In the genomic region with DNA sequence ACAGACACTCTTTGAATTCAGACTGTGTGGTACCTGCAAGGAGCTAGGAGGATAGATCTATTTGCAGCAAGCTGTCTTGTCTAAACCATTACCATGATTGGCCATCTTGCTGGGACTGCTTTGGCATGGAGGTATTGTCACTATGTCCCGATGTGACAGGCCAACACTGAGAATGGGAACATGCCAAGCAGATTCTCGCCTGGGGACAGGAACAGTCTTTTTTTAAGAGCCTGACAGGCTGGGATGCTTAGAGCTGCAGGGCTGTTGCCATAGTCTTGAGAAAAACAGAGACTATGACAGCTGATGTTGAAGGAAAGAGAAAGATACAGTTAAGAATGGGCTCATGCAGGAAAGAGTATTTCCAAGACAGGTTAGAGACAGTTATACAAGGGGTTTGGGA, we compare ENCODE assay signal across 26 mouse cellular contexts.
DNase-seq lines count a peak whose midpoint lies in the region; ATAC-seq and TF ChIP-seq lines count a peak whose summit lies in the region.
"Had no signal": no experiment of that assay in that cellular context is flagged by ENCODE, and none has a peak within 500 bp of the region (broad histone marks: within the 10 kb centered on the region; RNA-seq: fewer than 3 reads in every experiment).

No protein-coding gene starts in this region.

- TF ChIP-seq CTCF in hindbrain, postnatal 0 days (IDR thresholded peaks at IDR 0.05; ENCODE audit: low read depth): no peak
- TF ChIP-seq CTCF in cerebellum, adult 2 months (IDR thresholded peaks at IDR 0.05; ENCODE audit: borderline replicate concordance, insufficient read depth, low read depth, low read length): no peak

- H3K4me2 ChIP-seq in hindbrain, postnatal 0 days (ENCODE audit: low read depth, low read length): no peak overlapping the region
- no peak overlapping the region for H3K4me2 ChIP-seq in hindbrain, embryonic 16.5 days (ENCODE audit: low read length)
- no peak overlapping the region for H3K4me2 ChIP-seq in neural tube, embryonic 15.5 days
- H3K4me2 ChIP-seq: embryonic facial prominence, embryonic 12.5 days; forebrain, embryonic 15.5 days; heart, embryonic 13.5 days; hindbrain, embryonic 14.5 days; kidney, embryonic 15.5 days; limb, embryonic 15.5 days; lung, embryonic 14.5 days; midbrain, embryonic 15.5 days; stomach, embryonic 15.5 days had no signal

- intact Hi-C loops in gastrocnemius, postnatal 14 days (cut with DNase I; ENCODE audit: low total_unique reads): no loop called here

- ATAC-seq in hindbrain, postnatal 0 days: 0 out of 2 replicates have a peak, but pooled peaks have one; percentile 35
- no peak for ATAC-seq in hindbrain, embryonic 16.5 days
- ATAC-seq in neural tube, embryonic 15.5 days (ENCODE audit: low FRiP score): no peak
- ATAC-seq: CD4-positive, CD25-positive, alpha-beta regulatory T cell, adult 4 months; forebrain, embryonic 15.5 days; midbrain, embryonic 15.5 days had no signal

- no peak overlapping the region for H3K9ac ChIP-seq in hindbrain, postnatal 0 days (replicated peaks; ENCODE audit: low read length)
- H3K9ac ChIP-seq in hindbrain, embryonic 16.5 days (ENCODE audit: low read depth, low read length): no peak overlapping the region
- H3K9ac ChIP-seq in neural tube, embryonic 15.5 days (replicated peaks): no peak overlapping the region
- H3K9ac ChIP-seq: embryonic facial prominence, embryonic 12.5 days; forebrain, embryonic 15.5 days; heart, embryonic 13.5 days; hindbrain, embryonic 14.5 days; kidney, embryonic 15.5 days; limb, embryonic 15.5 days; liver, embryonic 14.5 days; lung, embryonic 14.5 days; midbrain, embryonic 15.5 days; stomach, embryonic 15.5 days had no signal

- H3K36me3 ChIP-seq in hindbrain, postnatal 0 days (ENCODE audit: insufficient read depth, low read length): no peaks in the 10 kb centered on the region
- H3K36me3 ChIP-seq in hindbrain, embryonic 16.5 days (ENCODE audit: control insufficient read depth, insufficient read depth, low read length): no peaks in the 10 kb centered on the region
- no peaks in the 10 kb centered on the region for H3K36me3 ChIP-seq in neural tube, embryonic 15.5 days
- H3K36me3 ChIP-seq: embryonic facial prominence, embryonic 12.5 days; forebrain, embryonic 15.5 days; heart, embryonic 13.5 days; kidney, embryonic 15.5 days; limb, embryonic 10.5 days; limb, embryonic 15.5 days; midbrain, embryonic 15.5 days; stomach, embryonic 15.5 days had no signal

- H3K27ac ChIP-seq in hindbrain, postnatal 0 days: no peak overlapping the region
- no peak overlapping the region for H3K27ac ChIP-seq in hindbrain, embryonic 16.5 days (ENCODE audit: low read depth, low read length)
- no peak overlapping the region for H3K27ac ChIP-seq in cerebellum, adult 2 months (ENCODE audit: insufficient read depth, low read length)
- no peak overlapping the region for H3K27ac ChIP-seq in neural tube, embryonic 15.5 days (replicated peaks)
- H3K27ac ChIP-seq: embryonic facial prominence, embryonic 12.5 days; forebrain, embryonic 15.5 days; heart, embryonic 13.5 days; hindbrain, embryonic 14.5 days; kidney, embryonic 15.5 days; limb, embryonic 10.5 days; limb, embryonic 15.5 days; liver, embryonic 14.5 days; midbrain, embryonic 15.5 days; stomach, embryonic 15.5 days had no signal

- no peaks in the 10 kb centered on the region for H3K9me3 ChIP-seq in hindbrain, postnatal 0 days (ENCODE audit: low read length)
- H3K9me3 ChIP-seq in hindbrain, embryonic 16.5 days (ENCODE audit: control insufficient read depth, low read length): no peaks in the 10 kb centered on the region
- H3K9me3 ChIP-seq in neural tube, embryonic 15.5 days (replicated peaks): no peaks in the 10 kb centered on the region
- H3K9me3 ChIP-seq: embryonic facial prominence, embryonic 12.5 days; forebrain, embryonic 15.5 days; heart, embryonic 13.5 days; kidney, embryonic 15.5 days; limb, embryonic 10.5 days; limb, embryonic 15.5 days; midbrain, embryonic 15.5 days; stomach, embryonic 15.5 days had no signal

- no peak overlapping the region for H3K4me3 ChIP-seq in hindbrain, postnatal 0 days (ENCODE audit: low read length)
- H3K4me3 ChIP-seq in hindbrain, embryonic 16.5 days (ENCODE audit: low read length): no peak overlapping the region
- no peak overlapping the region for H3K4me3 ChIP-seq in cerebellum, adult 2 months (replicated peaks; ENCODE audit: insufficient read depth, low read depth, low read length)
- H3K4me3 ChIP-seq in neural tube, embryonic 15.5 days (replicated peaks): no peak overlapping the region
- H3K4me3 ChIP-seq: embryonic facial prominence, embryonic 12.5 days; forebrain, embryonic 15.5 days; heart, embryonic 13.5 days; kidney, embryonic 15.5 days; limb, embryonic 10.5 days; limb, embryonic 15.5 days; midbrain, embryonic 15.5 days; stomach, embryonic 15.5 days had no signal

- H3K4me1 ChIP-seq in hindbrain, postnatal 0 days (ENCODE audit: insufficient read depth, low read length): no peaks in the 10 kb centered on the region; the same call in 1 of the 2 replicates
- H3K4me1 ChIP-seq in hindbrain, embryonic 16.5 days (ENCODE audit: control insufficient read depth, insufficient read depth, low read depth, low read length): no peaks in the 10 kb centered on the region; the same call in 1 of the 2 replicates
- peaks cover 11% of the 10 kb centered on the region; the same call in 1 of the 2 replicates for H3K4me1 ChIP-seq in cerebellum, adult 2 months (ENCODE audit: control insufficient read depth, insufficient read depth, low read length)
- H3K4me1 ChIP-seq in neural tube, embryonic 15.5 days: peaks cover 11% of the 10 kb centered on the region; the same call in 1 of the 2 replicates
- H3K4me1 ChIP-seq: midbrain, embryonic 15.5 days; stomach, embryonic 15.5 days had no signal

- no peaks in the 10 kb centered on the region for H3K27me3 ChIP-seq in hindbrain, postnatal 0 days (ENCODE audit: insufficient read depth, low read length)
- no peaks in the 10 kb centered on the region for H3K27me3 ChIP-seq in hindbrain, embryonic 16.5 days (replicated peaks; ENCODE audit: control insufficient read depth, insufficient read depth, low read length)
- H3K27me3 ChIP-seq in cerebellum, adult 2 months (ENCODE audit: control insufficient read depth, insufficient read depth, low read length): no peaks in the 10 kb centered on the region
- no peaks in the 10 kb centered on the region for H3K27me3 ChIP-seq in neural tube, embryonic 15.5 days (replicated peaks)
- H3K27me3 ChIP-seq: embryonic facial prominence, embryonic 12.5 days; forebrain, embryonic 15.5 days; heart, embryonic 13.5 days; kidney, embryonic 15.5 days; limb, embryonic 15.5 days; midbrain, embryonic 15.5 days; stomach, embryonic 15.5 days had no signal

- WGBS in hindbrain, postnatal 0 days: 43% methylated on average over 2 of the region's 2 CpGs
- 70% methylated on average over 2 of the region's 2 CpGs for WGBS in hindbrain, embryonic 16.5 days
- WGBS in cerebellum, adult 2 months: 12% methylated on average over 2 of the region's 2 CpGs
- 75% methylated on average over 2 of the region's 2 CpGs for WGBS in neural tube, embryonic 15.5 days

- no peak for DNase-seq in hindbrain, postnatal 0 days (ENCODE audit: low spot score)
- peak; percentile 57 for DNase-seq in brain, adult 2 months (ENCODE audit: low read depth, low spot score)
- DNase-seq in cerebellum, adult 2 months: peak; percentile 23 to 48
- DNase-seq in cerebellum, postnatal 14 days: peak; percentile 39 to 42
- DNase-seq in gastrocnemius, postnatal 14 days: no peak
- DNase-seq: adrenal gland, postnatal 36 days; embryo, embryonic 11 days; heart, postnatal 10 days; kidney, adult 18-20 months; kidney, postnatal 25 days; lung, embryonic 14.5 days; lung, postnatal 14 days; right cerebral cortex, postnatal 25 days had no signal

- no peak for TF ChIP-seq POLR2A in cerebellum, adult 2 months (IDR thresholded peaks at IDR 0.05; ENCODE audit: borderline replicate concordance, insufficient read depth, low read length)

Comparison
In these comparisons a context has a peak if more than half of its experiments do, and no peak if none do; other contexts are left out.
1. DNase-seq: peak in brain, adult 2 months (single experiment), cerebellum, adult 2 months (2 of 2) and cerebellum, postnatal 14 days (2 of 2); none in hindbrain, postnatal 0 days (single experiment) and gastrocnemius, postnatal 14 days (single experiment).